ENCODE assay signal across 9 mouse cellular contexts in genomic region chr8:121697735-121698614, GRCm38 (mm10). TPM values are rescaled to one million over a fixed set of nuclear protein-coding genes. Genes with fewer than 3 reads are reported as not detected.
DNase-seq lines count a peak whose midpoint lies in the region; ATAC-seq and TF ChIP-seq lines count a peak whose summit lies in the region.
"Had no signal": no experiment of that assay in that cellular context is flagged by ENCODE, and none has a peak within 500 bp of the region (broad histone marks: within the 10 kb centered on the region; RNA-seq: fewer than 3 reads in every experiment).

No protein-coding gene starts in this region.

- no peak overlapping the region for H3K4me2 ChIP-seq in lung, postnatal 0 days (replicated peaks; ENCODE audit: low read depth, low read length)
- H3K4me2 ChIP-seq in stomach, embryonic 16.5 days (ENCODE audit: low read depth, low read length), result peak overlapping the region; percentile 43

- no peaks in the 10 kb centered on the region for H3K36me3 ChIP-seq in lung, postnatal 0 days (ENCODE audit: insufficient read depth, low read length)
- no peaks in the 10 kb centered on the region for H3K36me3 ChIP-seq in embryonic facial prominence, embryonic 10.5 days (replicated peaks)
- no peaks in the 10 kb centered on the region for H3K36me3 ChIP-seq in limb, embryonic 10.5 days
- no peaks in the 10 kb centered on the region for H3K36me3 ChIP-seq in stomach, embryonic 16.5 days (ENCODE audit: control insufficient read depth, insufficient read depth, low read length)

- H3K4me3 ChIP-seq in lung, postnatal 0 days (ENCODE audit: low read depth, low read length), result no peak overlapping the region
- H3K4me3 ChIP-seq in embryonic facial prominence, embryonic 10.5 days, result peak overlapping the region; percentile 47
- peak overlapping the region; percentile 44 for H3K4me3 ChIP-seq in limb, embryonic 10.5 days
- peak overlapping the region; percentile 25 for H3K4me3 ChIP-seq in stomach, embryonic 16.5 days (replicated peaks; ENCODE audit: low read length)

- TF ChIP-seq CTCF in lung, postnatal 0 days (IDR thresholded peaks at IDR 0.05), result no peak

- H3K9me3 ChIP-seq in lung, postnatal 0 days (ENCODE audit: low read length), result no peaks in the 10 kb centered on the region
- 0 out of 2 replicates have a peak, but pooled peaks cover 4% of the 10 kb centered on the region for H3K9me3 ChIP-seq in embryonic facial prominence, embryonic 10.5 days
- H3K9me3 ChIP-seq in limb, embryonic 10.5 days (replicated peaks), result no peaks in the 10 kb centered on the region
- H3K9me3 ChIP-seq in stomach, embryonic 16.5 days (replicated peaks; ENCODE audit: control insufficient read depth, low read length), result no peaks in the 10 kb centered on the region

- H3K4me1 ChIP-seq in lung, postnatal 0 days (ENCODE audit: insufficient read depth, low read depth, low read length), result no peaks in the 10 kb centered on the region
- peaks cover 18% of the 10 kb centered on the region for H3K4me1 ChIP-seq in embryonic facial prominence, embryonic 10.5 days
- H3K4me1 ChIP-seq in limb, embryonic 10.5 days, result peaks cover 20% of the 10 kb centered on the region
- peaks cover 10% of the 10 kb centered on the region for H3K4me1 ChIP-seq in stomach, embryonic 16.5 days (ENCODE audit: control insufficient read depth, insufficient read depth, low read length)

- 5% methylated on average over 16 of the region's 17 CpGs for WGBS in lung, postnatal 0 days
- 2% methylated on average over 16 of the region's 17 CpGs for WGBS in embryonic facial prominence, embryonic 10.5 days
- 3% methylated on average over 16 of the region's 17 CpGs for WGBS in limb, embryonic 10.5 days
- 5% methylated on average over 16 of the region's 17 CpGs for WGBS in stomach, embryonic 16.5 days

- no peak overlapping the region for H3K27ac ChIP-seq in lung, postnatal 0 days (ENCODE audit: low read length)
- H3K27ac ChIP-seq in embryonic facial prominence, embryonic 10.5 days (replicated peaks), result peak overlapping the region; percentile 36
- H3K27ac ChIP-seq in limb, embryonic 10.5 days, result peak overlapping the region; percentile 73
- H3K27ac ChIP-seq in stomach, embryonic 16.5 days (ENCODE audit: low read length), result no peak overlapping the region
- H3K27ac ChIP-seq: macrophage had no signal

- no peak for TF ChIP-seq EP300 in lung, postnatal 0 days (IDR thresholded peaks at IDR 0.05)

- no peaks in the 10 kb centered on the region for H3K27me3 ChIP-seq in lung, postnatal 0 days (replicated peaks; ENCODE audit: insufficient read depth, low read length)
- no peaks in the 10 kb centered on the region for H3K27me3 ChIP-seq in embryonic facial prominence, embryonic 10.5 days (replicated peaks; ENCODE audit: low read depth, poor library complexity, severe bottlenecking)
- no peaks in the 10 kb centered on the region for H3K27me3 ChIP-seq in limb, embryonic 10.5 days (ENCODE audit: low read depth, poor library complexity, severe bottlenecking)
- H3K27me3 ChIP-seq in stomach, embryonic 16.5 days (ENCODE audit: control insufficient read depth, insufficient read depth, low read length), result no peaks in the 10 kb centered on the region

- intact Hi-C loops in gastrocnemius, postnatal 14 days (cut with DNase I; ENCODE audit: low total_unique reads), result no loop called here

- H3K9ac ChIP-seq in lung, postnatal 0 days (replicated peaks; ENCODE audit: low read depth), result no peak overlapping the region
- H3K9ac ChIP-seq in stomach, embryonic 16.5 days (ENCODE audit: low read length), result peak overlapping the region; percentile 46; the same call in 1 of the 2 replicates

- no peak for DNase-seq in lung, postnatal 0 days (ENCODE audit: low spot score)
- DNase-seq in lung, postnatal 36 days, result no peak
- peak; percentile 69 for DNase-seq in embryonic facial prominence, embryonic 10.5 days (ENCODE audit: low spot score)
- DNase-seq in limb, embryonic 10.5 days (ENCODE audit: low spot score), result peak; percentile 63
- DNase-seq in adrenal gland, postnatal 14 days, result no peak
- no peak for DNase-seq in gastrocnemius, postnatal 14 days
- no peak for DNase-seq in heart, adult 8-10 months (ENCODE audit: low spot score)

- 0 out of 2 replicates have a peak, but pooled peaks have one; percentile 15 for ATAC-seq in lung, postnatal 0 days
- peak; percentile 70; the same call in 1 of the 2 replicates for ATAC-seq in stomach, embryonic 16.5 days (ENCODE audit: insufficient read depth, low FRiP score)

RNA-seq across cellular contexts. Expression of gene Jph3, which starts 31.4 kb away (rescaled TPM):
- 0.08 and 0.13 TPM in 2 replicates for polyA plus RNA-seq in lung, postnatal 0 days (2015; fragmentation: Nextera tagmentation; extraction: Ambion mirVana)
- polyA plus RNA-seq in embryonic facial prominence, embryonic 10.5 days (2016; fragmentation: Nextera tagmentation; extraction: Ambion mirVana), result 5.2 and 5.7 TPM in 2 replicates
- polyA plus RNA-seq in limb, embryonic 10.5 days (2016; fragmentation: Nextera tagmentation; extraction: Ambion mirVana), result 0.65 and 0.69 TPM in 2 replicates
- 2.0 and 2.7 TPM in 2 replicates for polyA plus RNA-seq in stomach, embryonic 16.5 days (2015; fragmentation: Nextera tagmentation; extraction: Ambion mirVana)
- 2.1 and 2.7 TPM in 2 replicates for total RNA-seq in adrenal gland, postnatal 14 days (2021)
- under 1 TPM in 1 of 2 experiments, not detected in 1; 0.09 TPM for total RNA-seq in gastrocnemius, postnatal 14 days (2021)
- total RNA-seq in heart, adult 8-10 months (2022), result under 1 TPM in 1 of 4 experiments, not detected in 3; 0.16 TPM

RNA-seq across cellular contexts. Expression of gene Zcchc14, which starts 45.3 kb away (rescaled TPM):
- polyA plus RNA-seq in lung, postnatal 0 days (2015; fragmentation: Nextera tagmentation; extraction: Ambion mirVana), result 11.1 and 14.7 TPM in 2 replicates
- polyA plus RNA-seq in embryonic facial prominence, embryonic 10.5 days (2016; fragmentation: Nextera tagmentation; extraction: Ambion mirVana), result 15.0 and 17.3 TPM in 2 replicates
- 13.8 and 15.2 TPM in 2 replicates for polyA plus RNA-seq in limb, embryonic 10.5 days (2016; fragmentation: Nextera tagmentation; extraction: Ambion mirVana)
- polyA plus RNA-seq in stomach, embryonic 16.5 days (2015; fragmentation: Nextera tagmentation; extraction: Ambion mirVana), result 13.2 and 13.3 TPM in 2 replicates
- total RNA-seq in adrenal gland, postnatal 14 days (2021), result 41.0 and 46.2 TPM in 2 replicates
- 10 to 100 TPM; 19.8 to 20.4 TPM for total RNA-seq in gastrocnemius, postnatal 14 days (2021)
- total RNA-seq in heart, adult 8-10 months (2022), result 10 to 100 TPM; 23.7 to 30.9 (median 26.2) TPM

Comparison
In these comparisons a context has a peak if more than half of its experiments do, and no peak if none do; other contexts are left out.
1. DNase-seq: peak in embryonic facial prominence, embryonic 10.5 days (single experiment) and limb, embryonic 10.5 days (single experiment); none in lung, postnatal 0 days (single experiment), lung, postnatal 36 days (single experiment), adrenal gland, postnatal 14 days (single experiment), gastrocnemius, postnatal 14 days (single experiment) and heart, adult 8-10 months (single experiment).
2. H3K27ac ChIP-seq: peak in embryonic facial prominence, embryonic 10.5 days (single experiment) and limb, embryonic 10.5 days (single experiment); none in lung, postnatal 0 days (single experiment) and stomach, embryonic 16.5 days (single experiment).